Mouse (Mus musculus) forebrain, embryonic 13.5 days (tissue): ENCODE results near the gene Esrra. TPM values are rescaled to one million over a fixed set of nuclear protein-coding genes. Genes with fewer than 3 reads are reported as not detected.
A peak's percentile ranks its signal among the peaks of the same experiment; 100 is the strongest.

Experiments used
- ATAC-seq: fragments of 200-750 bp; cut with Nextera tagmentation; 2 replicates; pipeline ENCODE4 v1.8.0; 2017
- H3K27ac ChIP-seq: fragments of 300-500 bp; sonication (generic); 2 replicates; pipeline ENCODE4 v1.5.1; 2015; ENCODE audit warnings: inconsistent platforms, mild to moderate bottlenecking, moderate library complexity
- H3K27me3 ChIP-seq: fragments of 300-500 bp; sonication (generic); 2 replicates; pipeline ENCODE4 v1.6.1; 2015; ENCODE audit warnings: mild to moderate bottlenecking, inconsistent platforms
- H3K36me3 ChIP-seq: fragments of 300-500 bp; sonication (generic); 2 replicates; pipeline ENCODE4 v1.6.1; 2015; ENCODE audit warnings: mild to moderate bottlenecking, inconsistent platforms; ENCODE audit not compliant: poor library complexity, severe bottlenecking
- H3K4me1 ChIP-seq: fragments of 300-500 bp; sonication (generic); 2 replicates; pipeline ENCODE4 v1.6.1; 2015; ENCODE audit warnings: inconsistent platforms
- H3K4me2 ChIP-seq: fragments of 300-500 bp; sonication (generic); 2 replicates; pipeline ENCODE4 v1.6.1; 2015; ENCODE audit warnings: inconsistent platforms, mild to moderate bottlenecking, moderate library complexity
- H3K4me3 ChIP-seq: fragments of 300-500 bp; sonication (generic); 2 replicates; pipeline ENCODE4 v1.5.1; 2015; ENCODE audit warnings: mild to moderate bottlenecking, inconsistent platforms
- H3K9ac ChIP-seq: fragments of 300-500 bp; sonication (generic); 2 replicates; pipeline ENCODE4 v1.6.1; 2015; ENCODE audit warnings: mild to moderate bottlenecking, inconsistent platforms
- H3K9me3 ChIP-seq: fragments of 300-500 bp; sonication (generic); replicated peaks from 2 replicates; pipeline ENCODE4 v1.6.1; 2016; ENCODE audit warnings: inconsistent platforms
- WGBS: fragments of 180-500 bp; shearing (Covaris S2); methylation state at CpG from one replicate; pipeline ENCODE4 v1.1.7; 2015; 5-methylcytosine and 5-hydroxymethylcytosine counted together
- polyA plus RNA-seq: library from polyadenylated mRNA; unstranded; fragments of >200 nt; fragmentation: Nextera tagmentation; extraction: Ambion mirVana; gene quantifications from 2 replicates; pipeline ENCODE4 v1.2.1, GENCODE M21; 2015

Esrra gene
- polyA plus RNA-seq, 1 experiment from 2014 or later, result 15.7 TPM

DNA sequence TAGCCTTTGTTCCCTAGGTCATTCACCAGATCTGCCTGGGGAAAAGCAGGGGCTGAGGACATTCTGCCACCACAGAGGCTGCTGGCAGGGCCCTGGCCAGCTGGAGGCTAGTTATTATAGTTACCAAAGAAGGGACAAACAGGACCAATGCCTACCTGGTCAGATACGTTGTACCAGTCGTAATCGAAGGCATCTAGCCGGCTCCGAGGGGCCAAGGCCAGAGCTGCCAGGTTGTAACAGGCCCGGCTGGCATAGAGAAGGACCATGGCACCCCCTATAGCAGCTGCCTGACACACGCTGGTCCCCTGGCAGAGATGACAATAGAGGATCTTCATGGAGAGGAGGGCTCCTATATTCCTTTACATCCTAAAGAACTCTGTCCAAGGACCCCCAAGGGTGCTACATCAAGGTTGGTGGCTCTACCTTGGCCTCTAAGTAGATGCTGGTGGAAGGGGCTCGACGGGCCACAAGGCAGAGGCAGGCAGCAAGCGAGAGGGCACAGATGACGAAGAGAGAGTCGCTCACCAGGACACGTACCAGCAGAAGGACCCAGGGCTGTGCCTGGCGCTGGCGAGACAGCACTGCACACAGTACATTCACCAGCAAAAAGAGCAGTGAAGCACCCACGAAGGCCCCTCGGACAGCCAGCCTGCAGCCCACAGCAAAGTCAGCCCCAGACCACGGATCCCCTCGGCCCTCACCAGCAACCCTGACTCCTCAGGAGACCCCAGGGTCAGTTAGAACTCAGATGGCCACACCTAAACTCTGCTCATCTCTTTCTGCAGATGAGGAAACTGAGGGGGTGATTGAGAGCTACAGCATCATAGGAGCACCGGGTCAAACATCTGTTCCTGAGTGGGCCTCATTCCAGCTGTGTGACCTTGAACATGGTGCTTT lies 17.7 kb upstream of the Esrra start:
- H3K36me3 ChIP-seq, result no peaks in the 10 kb centered on the region
- H3K27ac ChIP-seq, result no peak overlapping the region
- H3K27me3 ChIP-seq, result peaks cover 25% of the 10 kb centered on the region
- H3K4me3 ChIP-seq, result 0 out of 2 replicates have a peak overlapping the region, but pooled peaks have one; percentile 4
- H3K9me3 ChIP-seq, result no peaks in the 10 kb centered on the region
- no peak for ATAC-seq
- H3K4me2 ChIP-seq, result peak overlapping the region; percentile 99
- peaks cover 43% of the 10 kb centered on the region for H3K4me1 ChIP-seq
- H3K9ac ChIP-seq, result peak overlapping the region; percentile 48
- whole genome bisulfite sequencing, result 87% methylated on average over 20 of the region's 20 CpGs

DNA sequence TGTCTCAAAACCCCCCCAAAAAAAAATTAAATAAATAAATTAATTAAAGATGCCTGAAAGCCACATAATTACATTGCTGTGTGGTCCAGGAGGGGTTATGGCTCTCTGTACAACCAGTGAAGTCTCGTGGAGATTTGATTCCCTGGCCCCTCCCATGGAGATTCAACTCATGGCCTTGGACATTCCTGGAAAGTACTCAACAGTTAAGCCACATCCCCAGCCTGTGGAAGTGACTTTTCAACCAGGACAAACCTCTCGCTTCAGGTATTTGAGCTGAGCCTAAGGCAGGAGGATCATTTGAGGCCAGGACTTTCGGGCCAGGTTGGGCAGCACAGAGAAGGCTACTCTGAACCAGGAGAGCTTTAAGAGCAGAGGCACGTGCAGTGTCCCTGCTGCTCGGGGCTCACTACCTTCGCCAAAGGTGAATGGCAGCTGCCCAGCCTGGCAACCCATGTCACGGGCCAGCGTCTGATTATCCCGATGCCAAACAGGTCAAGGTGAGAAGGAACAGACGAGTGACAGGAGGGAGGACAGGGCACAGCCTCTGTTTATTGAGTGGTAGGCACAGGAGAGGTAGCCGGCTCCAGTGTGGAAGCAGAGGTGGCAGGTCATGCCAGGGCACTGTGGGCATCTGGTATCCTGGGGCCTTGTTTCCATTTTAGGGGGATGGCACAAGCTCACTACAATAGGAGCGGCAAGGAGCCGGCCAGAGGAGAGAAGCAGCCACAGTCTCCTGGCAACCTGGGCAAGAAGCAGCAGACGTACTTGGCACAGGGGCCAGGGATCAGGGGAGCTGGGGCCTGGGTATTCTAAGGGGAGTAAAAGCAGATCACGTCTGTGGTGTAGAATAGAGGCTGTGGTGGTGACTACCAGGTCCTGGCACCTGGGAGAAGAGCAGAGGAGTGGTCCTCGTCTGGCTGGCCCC lies 16.2 kb upstream of the Esrra start:
- Histone ChIP-seq H3K27me3 (peaks cover 41% of the 10 kb centered on the region), H3K27ac (no peak overlapping the region), H3K9me3 (no peaks in the 10 kb centered on the region), H3K36me3 (no peaks in the 10 kb centered on the region), H3K4me1 (peaks cover 51% of the 10 kb centered on the region), H3K4me3 (no peak overlapping the region), H3K9ac (peak overlapping the region; percentile 48; the same call in 1 of the 2 replicates), H3K4me2 (no peak overlapping the region)
- ATAC-seq, result no peak
- 81% methylated on average over 16 of the region's 16 CpGs for WGBS

DNA sequence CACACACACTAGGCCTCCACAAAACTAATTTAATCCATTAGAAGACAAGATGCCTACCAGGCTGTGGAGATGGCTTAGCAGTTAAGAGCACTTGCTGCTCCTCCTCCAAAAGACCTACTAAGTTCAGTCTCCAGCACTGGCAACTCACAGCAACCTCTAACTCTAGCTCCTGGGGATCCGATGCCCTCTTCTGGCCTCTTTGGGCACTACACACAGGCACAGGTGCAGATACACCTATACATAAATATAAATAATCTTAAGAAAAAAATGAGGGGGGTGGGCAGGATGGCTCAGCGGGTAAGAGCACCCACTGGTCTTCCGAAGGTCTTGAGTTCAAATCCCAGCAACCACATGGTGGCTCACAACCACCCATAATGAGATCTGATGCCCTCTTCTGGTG lies 14.7 kb upstream of the Esrra start:
- peaks cover 56% of the 10 kb centered on the region for H3K27me3 ChIP-seq

DNA sequence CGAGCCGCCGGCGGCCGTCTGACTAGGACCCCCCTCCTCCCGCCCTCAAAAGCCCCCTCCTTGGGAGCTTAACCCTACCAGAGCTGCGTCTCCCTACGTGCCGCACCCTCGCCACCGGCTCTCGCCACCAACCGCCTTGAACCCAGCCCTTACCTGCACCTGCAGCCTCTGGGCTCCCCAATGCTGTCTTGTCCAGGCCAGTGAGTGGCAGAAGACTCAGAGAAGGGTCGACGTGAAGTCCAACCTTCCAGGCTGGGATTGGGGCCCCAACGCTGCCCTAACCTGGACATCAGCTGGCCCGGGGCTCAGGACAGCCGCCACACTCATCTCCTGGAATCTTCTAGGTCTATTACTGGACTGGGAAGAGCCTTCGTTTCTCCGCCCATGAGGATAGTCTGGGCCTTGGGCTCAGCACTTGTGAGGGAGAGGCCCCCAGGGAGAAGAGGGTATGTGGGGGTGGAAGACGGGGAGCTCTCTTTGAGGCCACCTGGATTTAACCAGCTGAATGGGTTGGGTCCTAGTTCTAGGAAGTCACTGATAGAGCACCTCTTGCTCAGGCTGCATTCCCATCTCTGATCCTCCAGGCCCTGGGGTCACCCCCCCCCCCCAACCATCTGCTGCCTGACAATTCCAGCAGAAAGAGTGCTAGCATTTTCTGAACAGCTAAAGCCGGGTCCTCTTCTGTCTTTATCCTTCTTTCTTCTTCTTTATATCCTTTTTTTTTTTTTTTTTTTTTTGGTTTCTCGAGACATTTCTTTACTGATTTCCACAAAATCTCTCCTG lies 12.8 kb upstream of the Esrra start, which contains the start of gene Kcnk4:
Gene Kcnk4 (minus strand): TSS at position 321 of the 783 bp plus-strand sequence.
- WGBS, result 8% methylated on average over 22 of the region's 23 CpGs
- Histone ChIP-seq H3K27me3 (peaks cover 71% of the 10 kb centered on the region), H3K9ac (peak within 1 kb of the TSS; percentile 61), H3K36me3 (no peaks in the 10 kb centered on the region), H3K4me3 (peak within 1 kb of the TSS; percentile 39), H3K27ac (no peak within 1 kb of the TSS), H3K4me1 (peaks cover 29% of the 10 kb centered on the region), H3K9me3 (no peaks in the 10 kb centered on the region), H3K4me2 (peak within 1 kb of the TSS; percentile 64)
- ATAC-seq, result 0 out of 2 replicates have a peak, but pooled peaks have one; percentile 3

More for the DNA sequence above, 14.7 kb upstream of the Esrra start:
- H3K27ac ChIP-seq, result no peak overlapping the region
- no peak overlapping the region for H3K9ac ChIP-seq
- H3K9me3 ChIP-seq, result no peaks in the 10 kb centered on the region
- no peak for ATAC-seq
- H3K4me3 ChIP-seq, result no peak overlapping the region
- H3K36me3 ChIP-seq, result no peaks in the 10 kb centered on the region
- peaks cover 46% of the 10 kb centered on the region for H3K4me1 ChIP-seq
- H3K4me2 ChIP-seq, result no peak overlapping the region
- WGBS, result 21% methylated on average over 3 of the region's 3 CpGs

DNA sequence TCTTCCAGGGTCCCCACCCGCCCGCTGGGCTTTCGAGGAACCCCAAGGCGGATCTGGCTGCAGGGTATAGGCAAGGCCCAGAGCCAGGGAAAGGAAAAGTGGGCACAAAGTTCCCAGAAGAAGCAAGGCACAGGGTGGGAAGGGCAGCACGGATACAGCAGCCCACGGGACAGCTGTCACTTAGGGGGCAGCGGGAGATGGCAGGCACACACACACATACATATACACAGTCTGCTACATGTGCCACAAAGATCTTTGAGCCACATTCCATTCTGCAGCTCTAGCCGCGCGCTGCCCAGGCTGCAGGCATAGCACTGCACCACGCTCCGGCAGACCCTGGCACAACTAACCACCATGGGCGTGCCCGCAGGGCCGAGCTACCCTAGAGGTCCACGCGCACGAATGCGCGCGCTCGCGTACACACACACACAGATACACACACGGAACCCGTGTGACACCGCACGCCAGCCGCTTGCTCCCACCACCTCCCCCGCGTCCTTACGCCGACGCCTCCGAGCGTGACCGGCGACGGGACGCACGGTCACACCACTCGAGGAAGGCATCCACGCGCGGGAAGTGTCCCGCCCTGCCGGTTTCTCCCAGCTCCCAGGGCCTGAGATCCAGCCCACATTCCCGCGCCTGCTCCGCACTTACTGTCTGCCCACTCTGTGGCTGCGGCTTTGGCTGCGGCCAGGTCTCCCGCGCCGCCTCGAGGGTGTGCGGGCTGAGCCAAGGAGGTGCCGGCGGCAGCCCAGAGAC lies 12.0 kb upstream of the Esrra start:
- Histone ChIP-seq H3K9ac (peak overlapping the region; percentile 61), H3K4me3 (peak overlapping the region; percentile 39), H3K36me3 (no peaks in the 10 kb centered on the region), H3K27ac (no peak overlapping the region), H3K27me3 (peaks cover 79% of the 10 kb centered on the region), H3K9me3 (no peaks in the 10 kb centered on the region), H3K4me2 (peak overlapping the region; percentile 64), H3K4me1 (peaks cover 23% of the 10 kb centered on the region)
- 3% methylated on average over 58 of the region's 58 CpGs for WGBS
- ATAC-seq, result peak; percentile 48

DNA sequence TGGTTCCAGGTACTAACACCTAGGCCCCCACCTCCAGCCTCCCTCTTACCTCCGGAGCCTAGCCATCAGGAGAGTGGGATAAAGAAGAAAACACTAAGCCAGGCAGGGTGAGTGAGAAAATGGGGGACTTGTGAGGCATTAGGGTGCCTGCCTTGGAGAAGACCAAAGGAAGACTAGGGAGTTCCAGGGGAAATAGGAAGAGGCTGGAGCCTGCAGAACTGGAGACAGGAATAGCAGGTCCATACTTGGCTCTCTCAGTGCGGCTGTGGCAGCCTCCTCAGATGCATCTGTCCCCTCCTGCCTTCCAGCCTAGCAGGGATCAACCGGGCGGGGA lies 11.5 kb upstream of the Esrra start:
- H3K27ac ChIP-seq, result no peak overlapping the region
- peak overlapping the region; percentile 61; the same call in 1 of the 2 replicates for H3K9ac ChIP-seq
- no peak overlapping the region; the same call in 1 of the 2 replicates for H3K4me3 ChIP-seq
- no peaks in the 10 kb centered on the region for H3K9me3 ChIP-seq
- no peak for ATAC-seq
- H3K4me1 ChIP-seq, result peaks cover 17% of the 10 kb centered on the region
- H3K36me3 ChIP-seq, result no peaks in the 10 kb centered on the region
- WGBS, result 18% methylated on average over 4 of the region's 4 CpGs
- H3K27me3 ChIP-seq, result peaks cover 83% of the 10 kb centered on the region
- peak overlapping the region; percentile 64 for H3K4me2 ChIP-seq

DNA sequence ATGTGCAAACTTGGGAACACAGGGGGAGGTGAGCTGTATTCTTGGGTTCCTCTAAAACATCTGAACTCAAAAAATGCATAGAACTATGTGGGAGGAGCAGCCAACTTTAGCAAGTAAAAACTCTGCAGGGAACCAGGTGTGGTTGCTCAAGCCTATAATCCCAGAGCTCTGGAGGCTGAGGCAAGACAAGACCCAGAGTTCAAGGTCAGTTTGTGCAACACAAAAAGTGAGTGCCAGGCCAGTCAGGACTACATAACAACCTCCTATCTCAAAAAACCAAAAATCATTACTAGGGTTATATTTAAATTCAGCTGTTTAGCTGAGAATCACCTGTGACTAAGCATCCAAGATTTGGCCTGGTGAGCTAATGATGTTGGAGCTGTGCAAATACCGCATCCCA lies 10.4 kb upstream of the Esrra start:
- no peak overlapping the region for H3K9ac ChIP-seq
- WGBS, result 45% methylated on average over 1 of the region's 1 CpGs
- ATAC-seq, result no peak

DNA sequence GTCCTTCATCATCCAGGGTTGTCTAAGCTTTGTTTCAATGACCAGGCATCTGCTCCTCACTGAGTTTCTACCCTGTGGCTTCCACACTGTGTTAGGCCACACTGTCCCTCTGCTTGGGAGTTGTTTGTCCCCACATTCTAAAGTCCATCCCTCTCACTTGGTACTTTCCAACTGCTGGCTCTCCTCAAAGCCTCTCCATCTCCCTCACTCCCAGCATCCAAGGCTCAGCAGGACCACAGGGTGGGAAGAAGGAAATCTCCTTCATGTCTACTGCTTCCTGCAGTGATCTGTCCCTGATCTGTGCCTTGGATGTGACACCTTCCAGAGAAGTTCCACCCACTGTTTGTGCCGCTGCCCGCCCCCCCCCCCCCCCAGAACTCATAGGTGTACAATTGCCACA lies 9.4 kb upstream of the Esrra start:
- H3K36me3 ChIP-seq, result no peaks in the 10 kb centered on the region
- no peaks in the 10 kb centered on the region for H3K9me3 ChIP-seq
- no peak overlapping the region for H3K4me3 ChIP-seq
- H3K4me1 ChIP-seq, result peaks cover 23% of the 10 kb centered on the region
- H3K9ac ChIP-seq, result no peak overlapping the region
- H3K27ac ChIP-seq, result no peak overlapping the region
- ATAC-seq, result no peak
- WGBS, result 20% methylated on average over 1 of the region's 2 CpGs
- H3K27me3 ChIP-seq, result peaks cover 96% of the 10 kb centered on the region
- H3K4me2 ChIP-seq, result no peak overlapping the region

More for the DNA sequence above, 10.4 kb upstream of the Esrra start:
- H3K4me2 ChIP-seq, result no peak overlapping the region
- no peaks in the 10 kb centered on the region for H3K9me3 ChIP-seq
- H3K27ac ChIP-seq, result no peak overlapping the region
- no peaks in the 10 kb centered on the region for H3K36me3 ChIP-seq
- H3K4me1 ChIP-seq, result peaks cover 15% of the 10 kb centered on the region
- H3K27me3 ChIP-seq, result peaks cover 91% of the 10 kb centered on the region
- H3K4me3 ChIP-seq, result no peak overlapping the region

DNA sequence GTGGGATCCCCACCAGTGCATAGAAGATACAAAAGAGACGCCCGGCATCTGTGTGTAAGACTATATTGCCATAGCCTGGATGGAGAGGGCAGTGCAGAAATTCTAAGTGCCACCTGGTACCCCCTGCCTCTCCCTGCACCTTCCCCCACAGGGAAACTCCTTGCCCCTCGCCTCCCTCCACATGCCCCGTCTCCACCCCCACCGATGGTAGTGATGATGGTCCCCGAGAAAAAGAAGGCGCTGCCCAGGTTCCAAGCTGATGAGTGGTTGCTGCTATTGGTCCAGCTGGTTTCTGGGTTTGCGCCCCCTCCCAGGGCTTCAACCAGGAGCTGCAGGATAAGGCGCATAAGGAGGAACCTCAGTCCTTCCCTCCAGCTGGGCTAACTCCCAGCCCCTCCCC lies 6.5 kb upstream of the Esrra start:
- ATAC-seq, result no peak
- Histone ChIP-seq H3K36me3 (no peaks in the 10 kb centered on the region), H3K27ac (no peak overlapping the region), H3K4me2 (no peak overlapping the region), H3K9me3 (no peaks in the 10 kb centered on the region), H3K9ac (no peak overlapping the region), H3K27me3 (peaks cover 96% of the 10 kb centered on the region), H3K4me3 (no peak overlapping the region), H3K4me1 (peaks cover 17% of the 10 kb centered on the region)
- WGBS, result 8% methylated on average over 9 of the region's 9 CpGs

DNA sequence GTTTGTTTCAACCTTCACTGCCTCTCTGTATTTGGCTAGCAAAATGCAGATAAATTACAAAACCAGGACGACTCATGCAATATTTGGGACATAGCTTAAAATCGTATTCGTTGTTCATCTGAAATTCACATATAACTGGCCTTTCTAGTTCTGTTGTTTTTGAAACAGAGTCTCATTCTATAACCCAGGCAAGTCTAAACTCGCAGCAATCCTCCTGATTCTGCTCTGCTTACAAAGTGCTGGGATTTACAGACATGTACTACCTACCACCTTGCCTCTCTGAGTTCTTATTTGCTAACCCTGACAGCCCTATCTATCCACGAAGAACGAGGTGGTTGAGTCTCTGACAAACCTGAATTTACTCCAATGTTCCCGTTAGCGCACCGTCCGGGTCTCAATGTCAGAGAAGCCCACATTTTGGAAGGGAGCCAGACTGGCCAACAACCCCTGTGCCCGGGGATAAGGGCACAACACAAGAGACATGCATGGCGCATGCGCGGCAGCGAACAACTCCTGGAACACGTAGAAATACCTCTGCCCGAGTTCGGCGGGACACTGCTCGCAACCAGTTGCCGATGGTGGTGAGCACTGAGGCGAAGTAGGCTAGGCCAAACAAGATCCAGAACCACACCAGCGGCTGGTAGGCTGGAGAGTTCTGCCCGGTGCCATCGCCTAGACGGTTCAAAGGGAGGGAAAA lies 5.1 kb upstream of the Esrra start:
- H3K9ac ChIP-seq, result no peak overlapping the region
- peak overlapping the region; percentile 46 for H3K4me2 ChIP-seq
- 9% methylated on average over 26 of the region's 26 CpGs for WGBS
- peaks cover 90% of the 10 kb centered on the region for H3K27me3 ChIP-seq
- no peak for ATAC-seq
- H3K4me3 ChIP-seq, result peak overlapping the region; percentile 18
- H3K27ac ChIP-seq, result no peak overlapping the region
- peaks cover 23% of the 10 kb centered on the region for H3K4me1 ChIP-seq
- no peaks in the 10 kb centered on the region for H3K9me3 ChIP-seq
- no peaks in the 10 kb centered on the region for H3K36me3 ChIP-seq
